Mouse (Mus musculus): ENCODE measurements around the gene Cnga1. TPM values are rescaled to one million over a fixed set of nuclear protein-coding genes. Genes with fewer than 3 reads are reported as not detected.

Gene Cnga1
- polyA plus RNA-seq (2014; fragmentation: Nextera tagmentation; extraction: Ambion mirVana) = not detected in 2 replicates

- Histone ChIP-seq H3K27ac (ENCODE audit: low read depth, low read length) (no peak within 1 kb of the TSS), H3K9me3 (ENCODE audit: control insufficient read depth, low read length) (no peaks in the 10 kb centered on the region), H3K9ac (ENCODE audit: low read depth, low read length) (no peak within 1 kb of the TSS), H3K4me2 (replicated peaks; ENCODE audit: low read depth, low read length) (no peak within 1 kb of the TSS), H3K4me3 (ENCODE audit: low read depth, low read length) (no peak within 1 kb of the TSS), H3K27me3 (ENCODE audit: control insufficient read depth, insufficient read depth, low read length) (peaks cover 6% of the 10 kb centered on the region), H3K4me1 (replicated peaks; ENCODE audit: control insufficient read depth, insufficient read depth, low read length) (peaks cover 3% of the 10 kb centered on the region; the same call in 1 of the 2 replicates), H3K36me3 (ENCODE audit: control insufficient read depth, insufficient read depth, low read length) (no peaks in the 10 kb centered on the region)
- ATAC-seq (ENCODE audit: low FRiP score) (no peak), DNase-seq (ENCODE audit: low spot score) (no peak)
- WGBS = 95% methylated on average over 1 of the region's 1 CpGs
Observed at GRCm38 (mm10) chr5:72644175-72644574, at the start of gene Cnga1. TSS of gene Cnga1 (minus strand) at chr5:72644275.

- Histone ChIP-seq H3K27me3 (ENCODE audit: control insufficient read depth, insufficient read depth, low read length) (no peaks in the 10 kb centered on the region), H3K4me2 (replicated peaks; ENCODE audit: low read depth, low read length) (no peak overlapping the region), H3K27ac (ENCODE audit: low read depth, low read length) (no peak overlapping the region), H3K4me3 (ENCODE audit: low read depth, low read length) (no peak overlapping the region), H3K36me3 (ENCODE audit: control insufficient read depth, insufficient read depth, low read length) (no peaks in the 10 kb centered on the region), H3K9me3 (ENCODE audit: control insufficient read depth, low read length) (no peaks in the 10 kb centered on the region), H3K4me1 (replicated peaks; ENCODE audit: control insufficient read depth, insufficient read depth, low read length) (no peaks in the 10 kb centered on the region), H3K9ac (ENCODE audit: low read depth, low read length) (no peak overlapping the region)
- DNase-seq (ENCODE audit: low spot score) = no peak
- ATAC-seq (ENCODE audit: low FRiP score) = no peak
- 96% methylated on average over 5 of the region's 5 CpGs for WGBS
Observed at GRCm38 (mm10) chr5:72690516-72690915, 46.4 kb upstream of the Cnga1 start.

- 90% methylated on average over 7 of the region's 7 CpGs for WGBS
- ATAC-seq (ENCODE audit: low FRiP score) = no peak
Observed at GRCm38 (mm10) chr5:72689556-72689955, 45.5 kb upstream of the Cnga1 start.

GRCm38 (mm10) chr5:72681451-72681850, 37.4 kb upstream of the Cnga1 start:
- 91% methylated on average over 6 of the region's 6 CpGs for WGBS
- H3K4me3 ChIP-seq (ENCODE audit: low read depth, low read length) = no peak overlapping the region
- no peak overlapping the region for H3K27ac ChIP-seq (ENCODE audit: low read depth, low read length)
- H3K27me3 ChIP-seq (ENCODE audit: control insufficient read depth, insufficient read depth, low read length) = no peaks in the 10 kb centered on the region
- H3K4me2 ChIP-seq (replicated peaks; ENCODE audit: low read depth, low read length) = no peak overlapping the region
- H3K9ac ChIP-seq (ENCODE audit: low read depth, low read length) = no peak overlapping the region
- H3K36me3 ChIP-seq (ENCODE audit: control insufficient read depth, insufficient read depth, low read length) = no peaks in the 10 kb centered on the region
- no peaks in the 10 kb centered on the region for H3K9me3 ChIP-seq (ENCODE audit: control insufficient read depth, low read length)
- ATAC-seq (ENCODE audit: low FRiP score) = no peak
- no peak for DNase-seq (ENCODE audit: low spot score)
- no peaks in the 10 kb centered on the region for H3K4me1 ChIP-seq (replicated peaks; ENCODE audit: control insufficient read depth, insufficient read depth, low read length)

More at GRCm38 (mm10) chr5:72689556-72689955, 45.5 kb upstream of the Cnga1 start:
- Histone ChIP-seq H3K9ac (ENCODE audit: low read depth, low read length) (no peak overlapping the region), H3K27ac (ENCODE audit: low read depth, low read length) (no peak overlapping the region), H3K4me1 (replicated peaks; ENCODE audit: control insufficient read depth, insufficient read depth, low read length) (no peaks in the 10 kb centered on the region), H3K36me3 (ENCODE audit: control insufficient read depth, insufficient read depth, low read length) (no peaks in the 10 kb centered on the region), H3K4me2 (replicated peaks; ENCODE audit: low read depth, low read length) (no peak overlapping the region), H3K9me3 (ENCODE audit: control insufficient read depth, low read length) (no peaks in the 10 kb centered on the region), H3K27me3 (ENCODE audit: control insufficient read depth, insufficient read depth, low read length) (no peaks in the 10 kb centered on the region), H3K4me3 (ENCODE audit: low read depth, low read length) (no peak overlapping the region)
- no peak for DNase-seq (ENCODE audit: low spot score)

GRCm38 (mm10) chr5:72674994-72675542, 31.0 kb upstream of the Cnga1 start:
- DNase-seq (ENCODE audit: low spot score) (no peak), ATAC-seq (ENCODE audit: low FRiP score) (no peak)
- Histone ChIP-seq H3K4me2 (replicated peaks; ENCODE audit: low read depth, low read length) (no peak overlapping the region), H3K9me3 (ENCODE audit: control insufficient read depth, low read length) (no peaks in the 10 kb centered on the region), H3K36me3 (ENCODE audit: control insufficient read depth, insufficient read depth, low read length) (no peaks in the 10 kb centered on the region), H3K27me3 (ENCODE audit: control insufficient read depth, insufficient read depth, low read length) (no peaks in the 10 kb centered on the region), H3K9ac (ENCODE audit: low read depth, low read length) (no peak overlapping the region), H3K4me1 (replicated peaks; ENCODE audit: control insufficient read depth, insufficient read depth, low read length) (no peaks in the 10 kb centered on the region), H3K4me3 (ENCODE audit: low read depth, low read length) (no peak overlapping the region), H3K27ac (ENCODE audit: low read depth, low read length) (no peak overlapping the region)
- 93% methylated on average over 9 of the region's 9 CpGs for WGBS

- Histone ChIP-seq H3K4me3 (ENCODE audit: low read depth, low read length) (no peak overlapping the region), H3K4me1 (replicated peaks; ENCODE audit: control insufficient read depth, insufficient read depth, low read length) (no peaks in the 10 kb centered on the region), H3K9me3 (ENCODE audit: control insufficient read depth, low read length) (no peaks in the 10 kb centered on the region), H3K36me3 (ENCODE audit: control insufficient read depth, insufficient read depth, low read length) (no peaks in the 10 kb centered on the region), H3K9ac (ENCODE audit: low read depth, low read length) (no peak overlapping the region), H3K4me2 (replicated peaks; ENCODE audit: low read depth, low read length) (no peak overlapping the region), H3K27ac (ENCODE audit: low read depth, low read length) (no peak overlapping the region), H3K27me3 (ENCODE audit: control insufficient read depth, insufficient read depth, low read length) (no peaks in the 10 kb centered on the region)
- WGBS = 59% methylated on average over 8 of the region's 8 CpGs
- no peak for ATAC-seq (ENCODE audit: low FRiP score)
- DNase-seq (ENCODE audit: low spot score) = no peak
Observed at GRCm38 (mm10) chr5:72671017-72671699, 27.1 kb upstream of the Cnga1 start.

- DNase-seq (ENCODE audit: low spot score) = no peak
- no peak overlapping the region for H3K4me2 ChIP-seq (replicated peaks; ENCODE audit: low read depth, low read length)
- no peak overlapping the region for H3K27ac ChIP-seq (ENCODE audit: low read depth, low read length)
- no peaks in the 10 kb centered on the region for H3K4me1 ChIP-seq (replicated peaks; ENCODE audit: control insufficient read depth, insufficient read depth, low read length)
- H3K4me3 ChIP-seq (ENCODE audit: low read depth, low read length) = no peak overlapping the region
- no peaks in the 10 kb centered on the region for H3K36me3 ChIP-seq (ENCODE audit: control insufficient read depth, insufficient read depth, low read length)
- no peaks in the 10 kb centered on the region for H3K9me3 ChIP-seq (ENCODE audit: control insufficient read depth, low read length)
- H3K9ac ChIP-seq (ENCODE audit: low read depth, low read length) = no peak overlapping the region
- 95% methylated on average over 9 of the region's 9 CpGs for WGBS
- no peaks in the 10 kb centered on the region for H3K27me3 ChIP-seq (ENCODE audit: control insufficient read depth, insufficient read depth, low read length)
- ATAC-seq (ENCODE audit: low FRiP score) = no peak
Observed at GRCm38 (mm10) chr5:72668351-72668750, 24.3 kb upstream of the Cnga1 start.

- no peak for ATAC-seq (ENCODE audit: low FRiP score)
- H3K4me1 ChIP-seq (replicated peaks; ENCODE audit: control insufficient read depth, insufficient read depth, low read length) = no peaks in the 10 kb centered on the region
- 85% methylated on average over 7 of the region's 7 CpGs for WGBS
Observed at GRCm38 (mm10) chr5:72666428-72666827, 22.4 kb upstream of the Cnga1 start.

GRCm38 (mm10) chr5:72665281-72665680, 21.2 kb upstream of the Cnga1 start:
- Histone ChIP-seq H3K9me3 (ENCODE audit: control insufficient read depth, low read length) (no peaks in the 10 kb centered on the region), H3K27ac (ENCODE audit: low read depth, low read length) (no peak overlapping the region), H3K9ac (ENCODE audit: low read depth, low read length) (no peak overlapping the region), H3K36me3 (ENCODE audit: control insufficient read depth, insufficient read depth, low read length) (no peaks in the 10 kb centered on the region), H3K4me3 (ENCODE audit: low read depth, low read length) (no peak overlapping the region), H3K4me2 (replicated peaks; ENCODE audit: low read depth, low read length) (no peak overlapping the region), H3K27me3 (ENCODE audit: control insufficient read depth, insufficient read depth, low read length) (no peaks in the 10 kb centered on the region), H3K4me1 (replicated peaks; ENCODE audit: control insufficient read depth, insufficient read depth, low read length) (no peaks in the 10 kb centered on the region)
- WGBS = 18% methylated on average over 5 of the region's 5 CpGs
- DNase-seq (ENCODE audit: low spot score) (peak; percentile 75), ATAC-seq (ENCODE audit: low FRiP score) (no peak)

More at GRCm38 (mm10) chr5:72666428-72666827, 22.4 kb upstream of the Cnga1 start:
- Histone ChIP-seq H3K4me3 (ENCODE audit: low read depth, low read length) (no peak overlapping the region), H3K9ac (ENCODE audit: low read depth, low read length) (no peak overlapping the region), H3K4me2 (replicated peaks; ENCODE audit: low read depth, low read length) (no peak overlapping the region), H3K36me3 (ENCODE audit: control insufficient read depth, insufficient read depth, low read length) (no peaks in the 10 kb centered on the region), H3K9me3 (ENCODE audit: control insufficient read depth, low read length) (no peaks in the 10 kb centered on the region), H3K27ac (ENCODE audit: low read depth, low read length) (no peak overlapping the region), H3K27me3 (ENCODE audit: control insufficient read depth, insufficient read depth, low read length) (no peaks in the 10 kb centered on the region)
- DNase-seq (ENCODE audit: low spot score) = no peak
